Mouse (Mus musculus): Measurements from ENCODE around the gene Sncg. TPM values are rescaled to one million over a fixed set of nuclear protein-coding genes. Genes with fewer than 3 reads are reported as not detected.

The Sncg gene
- total and polyA plus RNA-seq, 3 experiments, result not detected

- Histone ChIP-seq H3K9me3 (replicated peaks; ENCODE audit: insufficient read depth, low read length) (no peaks in the 10 kb centered on the region), H3K36me3 (ENCODE audit: control insufficient read depth in 1 of 2, insufficient read depth in 2 of 2, low read length in 2 of 2) (no peaks in the 10 kb centered on the region), H3K27me3 (ENCODE audit: control insufficient read depth in 1 of 2, insufficient read depth in 2 of 2, low read length in 2 of 2) (no peaks in the 10 kb centered on the region), H3K4me1 (ENCODE audit: control insufficient read depth in 1 of 2, insufficient read depth in 2 of 2, low read length in 2 of 2) (peaks cover 3 to 4% of the 10 kb centered on the region in 2 experiments; a peak in 2 of 4 replicates), H3K79me2 (ENCODE audit: control insufficient read depth, insufficient read depth, low read length, poor library complexity) (no peaks in the 10 kb centered on the region), H3K27ac (ENCODE audit: control insufficient read depth, low read depth, low read length) (no peak within 1 kb of the TSS), H3K9ac (ENCODE audit: control insufficient read depth, low read depth, low read length, poor library complexity, severe bottlenecking) (no peak within 1 kb of the TSS), H3K4me3 (ENCODE audit: control insufficient read depth in 1 of 2, insufficient read depth in 1 of 2, low read depth in 2 of 2, low read length in 2 of 2) (no peak within 1 kb of the TSS)
- no peak for DNase-seq (ENCODE audit: low read depth, low spot score)
- TF ChIP-seq TAL1 (IDR thresholded peaks at IDR 0.05; ENCODE audit: low read length) (no peak), MXI1 (IDR thresholded peaks at IDR 0.05; ENCODE audit: low read depth, low read length) (no peak), UBTF (IDR thresholded peaks at IDR 0.05; ENCODE audit: borderline replicate concordance, insufficient read depth, low read depth, low read length) (no peak), USF2 (IDR thresholded peaks at IDR 0.05; ENCODE audit: borderline replicate concordance in 1 of 2, insufficient read depth in 1 of 2, low read depth in 1 of 2, low read length in 2 of 2) (no peak), TCF12 (IDR thresholded peaks at IDR 0.05; ENCODE audit: low read depth, low read length) (no peak), JUND (IDR thresholded peaks at IDR 0.05; ENCODE audit: low read depth, low read length) (no peak), SMC3 (IDR thresholded peaks at IDR 0.05; ENCODE audit: low read depth, low read length) (no peak), CHD2 (IDR thresholded peaks at IDR 0.05; ENCODE audit: low read length) (no peak), MAFK (IDR thresholded peaks at IDR 0.05; ENCODE audit: borderline replicate concordance, low read depth, low read length) (no peak), MAZ (IDR thresholded peaks at IDR 0.05; ENCODE audit: low read depth, low read length) (no peak), RCOR1 (IDR thresholded peaks at IDR 0.05; ENCODE audit: low read depth, low read length) (no peak), EP300 (IDR thresholded peaks at IDR 0.05; ENCODE audit: low read depth in 1 of 2, low read length in 2 of 2) (no peak), NRF1 (IDR thresholded peaks at IDR 0.05; ENCODE audit: insufficient read depth, low read depth, low read length, poor library complexity, severe bottlenecking) (no peak), TBP (IDR thresholded peaks at IDR 0.05; ENCODE audit: low read depth, low read length) (no peak), MYC (IDR thresholded peaks at IDR 0.05; ENCODE audit: low read depth, low read length) (no peak), KAT2A (conservative IDR thresholded peaks at IDR 0.05; ENCODE audit: low read depth, low read length) (no peak), RAD21 (IDR thresholded peaks at IDR 0.05; ENCODE audit: low read depth, low read length) (no peak), BHLHE40 (IDR thresholded peaks at IDR 0.05; ENCODE audit: borderline replicate concordance, low read depth, low read length) (no peak)
Measured at GRCm38 (mm10) chr14:34355301-34355700, 19.3 kb downstream of the Sncg start, which contains the start of gene Fam25c. Gene Fam25c, minus strand, starts transcription at chr14:34355433.

GRCm38 (mm10) chr14:34354456-34354855 lies 20.1 kb downstream of the Sncg start:
- no peak overlapping the region for H3K9ac ChIP-seq (ENCODE audit: control insufficient read depth, low read depth, low read length, poor library complexity, severe bottlenecking)
- no peak overlapping the region for H3K4me3 ChIP-seq (ENCODE audit: control insufficient read depth in 1 of 2, insufficient read depth in 1 of 2, low read depth in 2 of 2, low read length in 2 of 2)
- TF ChIP-seq CTCF (IDR thresholded peaks at IDR 0.05 in 2 of 3, conservative IDR thresholded peaks at IDR 0.05 in 1 of 3; ENCODE audit: control insufficient read depth in 1 of 3, insufficient read depth in 1 of 3, low read depth in 2 of 3, low read length in 3 of 3, poor library complexity in 1 of 3, severe bottlenecking in 1 of 3) (no peak), ZKSCAN1 (IDR thresholded peaks at IDR 0.05; ENCODE audit: low read depth, low read length) (no peak), GABPA (IDR thresholded peaks at IDR 0.05; ENCODE audit: low read depth, low read length) (no peak), MYC (IDR thresholded peaks at IDR 0.05; ENCODE audit: low read depth, low read length) (no peak), MAX (IDR thresholded peaks at IDR 0.05; ENCODE audit: low read length) (no peak), ZNF384 (IDR thresholded peaks at IDR 0.05; ENCODE audit: low read depth, low read length) (no peak), E2F4 (IDR thresholded peaks at IDR 0.05; ENCODE audit: borderline replicate concordance, low read depth, low read length) (no peak), NRF1 (IDR thresholded peaks at IDR 0.05; ENCODE audit: insufficient read depth, low read depth, low read length, poor library complexity, severe bottlenecking) (no peak), TBP (IDR thresholded peaks at IDR 0.05; ENCODE audit: low read depth, low read length) (no peak), SIN3A (IDR thresholded peaks at IDR 0.05; ENCODE audit: low read length) (no peak), MEF2A (IDR thresholded peaks at IDR 0.05; ENCODE audit: extremely low read depth, insufficient replicate concordance, low read depth, low read length, poor library complexity, severe bottlenecking) (no peak), POLR2A (IDR thresholded peaks at IDR 0.05; ENCODE audit: control insufficient read depth in 1 of 2, insufficient read depth in 1 of 2, low read depth in 1 of 2, low read length in 2 of 2, poor library complexity in 1 of 2) (no peak)
- no peaks in the 10 kb centered on the region for H3K9me3 ChIP-seq (replicated peaks; ENCODE audit: insufficient read depth, low read length)
- no peak for DNase-seq (ENCODE audit: low read depth, low spot score)
- no peaks in the 10 kb centered on the region for H3K27me3 ChIP-seq (ENCODE audit: control insufficient read depth in 1 of 2, insufficient read depth in 2 of 2, low read length in 2 of 2)
- H3K4me1 ChIP-seq (ENCODE audit: control insufficient read depth in 1 of 2, insufficient read depth in 2 of 2, low read length in 2 of 2), result peaks cover 3 to 4% of the 10 kb centered on the region in 2 experiments; a peak in 2 of 4 replicates
- H3K79me2 ChIP-seq (ENCODE audit: control insufficient read depth, insufficient read depth, low read length, poor library complexity), result no peaks in the 10 kb centered on the region
- no peak overlapping the region for H3K27ac ChIP-seq (ENCODE audit: control insufficient read depth, low read depth, low read length)
- H3K36me3 ChIP-seq (ENCODE audit: control insufficient read depth in 1 of 2, insufficient read depth in 2 of 2, low read length in 2 of 2), result no peaks in the 10 kb centered on the region
